Comparison of ENCODE assay signal across 14 mouse cellular contexts in genomic region chr14:120005153-120005552, GRCm38 (mm10). TPM values are rescaled to one million over a fixed set of nuclear protein-coding genes. Genes with fewer than 3 reads are reported as not detected.
DNase-seq lines count a peak whose midpoint lies in the region; ATAC-seq lines count a peak whose summit lies in the region.
"Had no signal": no experiment of that assay in that cellular context is flagged by ENCODE, and none has a peak within 500 bp of the region (broad histone marks: within the 10 kb centered on the region; RNA-seq: fewer than 3 reads in every experiment).

No protein-coding gene starts in this region.

- DNase-seq in cerebellum, postnatal 10 days = peak; percentile 25 to 69
- DNase-seq in cerebellum, postnatal 25 days = no peak
- DNase-seq in kidney, postnatal 10 days = no peak
- DNase-seq in midbrain, embryonic 10.5 days (ENCODE audit: low spot score) = no peak
- DNase-seq in yolk sac, embryonic 10.5 days (ENCODE audit: low spot score) = peak; percentile 9
- DNase-seq: B cell, adult 2 months; cerebellum, adult 11 months had no signal

- 20% methylated on average over 1 of the region's 1 CpGs for WGBS in kidney, embryonic 14.5 days
- WGBS in midbrain, embryonic 16.5 days = 17% methylated on average over 1 of the region's 1 CpGs
- 55% methylated on average over 1 of the region's 1 CpGs for WGBS in midbrain, embryonic 10.5 days

- no peaks in the 10 kb centered on the region for H3K9me3 ChIP-seq in kidney, embryonic 14.5 days (ENCODE audit: control insufficient read depth, low read length)
- H3K9me3 ChIP-seq in midbrain, embryonic 16.5 days (replicated peaks; ENCODE audit: control insufficient read depth, low read length, poor library complexity, severe bottlenecking) = no peaks in the 10 kb centered on the region
- no peaks in the 10 kb centered on the region for H3K9me3 ChIP-seq in midbrain, embryonic 10.5 days (replicated peaks)

- no peaks in the 10 kb centered on the region for H3K36me3 ChIP-seq in kidney, embryonic 14.5 days (ENCODE audit: control insufficient read depth, insufficient read depth, low read length)
- H3K36me3 ChIP-seq in midbrain, embryonic 16.5 days (ENCODE audit: control insufficient read depth, insufficient read depth, low read length) = no peaks in the 10 kb centered on the region
- H3K36me3 ChIP-seq in midbrain, embryonic 10.5 days = no peaks in the 10 kb centered on the region

- H3K9ac ChIP-seq in kidney, embryonic 14.5 days (ENCODE audit: low read depth, low read length) = no peak overlapping the region
- no peak overlapping the region for H3K9ac ChIP-seq in midbrain, embryonic 16.5 days (ENCODE audit: low read depth, low read length)
- H3K9ac ChIP-seq: liver, embryonic 14.5 days had no signal

- no peak overlapping the region for H3K27ac ChIP-seq in kidney, embryonic 14.5 days (ENCODE audit: low read depth, low read length)
- no peak overlapping the region for H3K27ac ChIP-seq in midbrain, embryonic 16.5 days (ENCODE audit: low read length)
- no peak overlapping the region for H3K27ac ChIP-seq in midbrain, embryonic 10.5 days (replicated peaks)
- H3K27ac ChIP-seq: liver, embryonic 14.5 days had no signal

- no peak overlapping the region for H3K4me3 ChIP-seq in kidney, embryonic 14.5 days (ENCODE audit: low read length)
- no peak overlapping the region for H3K4me3 ChIP-seq in midbrain, embryonic 16.5 days (ENCODE audit: low read depth, low read length)
- H3K4me3 ChIP-seq in midbrain, embryonic 10.5 days = no peak overlapping the region

- no peaks in the 10 kb centered on the region for H3K27me3 ChIP-seq in kidney, embryonic 14.5 days (ENCODE audit: control insufficient read depth, insufficient read depth, low read length)
- no peaks in the 10 kb centered on the region for H3K27me3 ChIP-seq in midbrain, embryonic 16.5 days (ENCODE audit: control insufficient read depth, insufficient read depth, low read depth, low read length)
- H3K27me3 ChIP-seq in midbrain, embryonic 10.5 days (ENCODE audit: low read depth, poor library complexity, severe bottlenecking) = no peaks in the 10 kb centered on the region

- no peak overlapping the region for H3K4me2 ChIP-seq in kidney, embryonic 14.5 days (replicated peaks; ENCODE audit: low read depth, low read length)
- no peak overlapping the region for H3K4me2 ChIP-seq in midbrain, embryonic 16.5 days (ENCODE audit: low read length)

- ATAC-seq in kidney, embryonic 14.5 days (ENCODE audit: low FRiP score, low TSS enrichment) = 0 out of 2 replicates have a peak, but pooled peaks have one; percentile 43
- peak; percentile 48; the same call in 1 of the 2 replicates for ATAC-seq in midbrain, embryonic 16.5 days
- ATAC-seq in CD4-positive, CD25-positive, alpha-beta regulatory T cell, adult 4 months = no peak
- ATAC-seq: activated CD4-positive, CD25-positive, alpha-beta regulatory T cell, adult 4 months had no signal

- H3K4me1 ChIP-seq in kidney, embryonic 14.5 days (ENCODE audit: control insufficient read depth, insufficient read depth, low read length) = no peaks in the 10 kb centered on the region
- H3K4me1 ChIP-seq in midbrain, embryonic 16.5 days (ENCODE audit: control insufficient read depth, insufficient read depth, low read length) = no peaks in the 10 kb centered on the region
- H3K4me1 ChIP-seq in midbrain, embryonic 10.5 days = no peaks in the 10 kb centered on the region

RNA-seq across cellular contexts. Expression of gene Oxgr1, which starts 37.1 kb away (rescaled TPM):
- polyA plus RNA-seq in kidney, embryonic 14.5 days (2014; fragmentation: Nextera tagmentation; extraction: Ambion mirVana) = 0.20 and 0.66 TPM in 2 replicates
- polyA plus RNA-seq in midbrain, embryonic 16.5 days (2015; fragmentation: Nextera tagmentation; extraction: Ambion mirVana) = not detected in 2 replicates
- not detected in 2 replicates for polyA plus RNA-seq in midbrain, embryonic 10.5 days (2016; fragmentation: Nextera tagmentation; extraction: Ambion mirVana)
- polyA plus RNA-seq in CD4-positive, CD25-positive, alpha-beta regulatory T cell, adult 4 months (2017; shearing (Covaris generic)) = not detected
- polyA plus RNA-seq: activated CD4-positive, CD25-positive, alpha-beta regulatory T cell, adult 4 months; heart, embryonic 14.5 days; large intestine, adult 2 months; liver, embryonic 14.5 days had no signal

Comparison
In these comparisons a context has a peak if more than half of its experiments do, and no peak if none do; other contexts are left out.
1. DNase-seq: peak in cerebellum, postnatal 10 days (2 of 2) and yolk sac, embryonic 10.5 days (single experiment); none in cerebellum, postnatal 25 days (0 of 2), kidney, postnatal 10 days (single experiment) and midbrain, embryonic 10.5 days (single experiment).